Mouse (Mus musculus) central nervous system, embryonic 18 days (tissue): ENCODE results near the gene Vmn1r80. TPM values are rescaled to one million over a fixed set of nuclear protein-coding genes. Genes with fewer than 3 reads are reported as not detected.

Experiments
- polyA plus RNA-seq: library from polyadenylated mRNA; depleted of rRNA; stranded (reverse); fragments of >200 nt; gene quantifications from 2 replicates; pipeline ENCODE4 v1.2.3, GENCODE M21; 2012; rRNA removed

Gene Vmn1r80
- polyA plus RNA-seq: not detected in 2 replicates

DNA sequence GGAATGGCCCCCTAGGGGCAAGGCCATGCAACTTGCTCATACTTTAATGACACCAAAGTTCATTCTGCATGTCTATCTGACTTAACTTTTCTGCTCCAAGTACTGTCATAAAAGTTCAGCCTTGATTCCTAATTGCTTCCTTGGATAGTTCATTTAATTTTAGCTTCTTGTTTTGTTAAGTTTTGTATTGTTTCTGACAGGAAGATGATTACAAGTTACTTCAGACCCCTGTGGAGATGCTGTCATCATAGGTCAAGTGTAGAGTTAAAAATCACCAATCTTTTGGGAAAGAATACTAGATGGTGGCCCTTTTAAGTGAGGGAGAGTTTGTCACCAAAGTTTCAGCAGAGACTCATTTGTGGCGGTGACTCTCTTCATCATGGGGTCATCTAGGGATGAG is at the start of gene Vmn1r80:
TSS of gene Vmn1r80 (plus strand) at position 301 of the 400 bp plus-strand sequence.

DNA sequence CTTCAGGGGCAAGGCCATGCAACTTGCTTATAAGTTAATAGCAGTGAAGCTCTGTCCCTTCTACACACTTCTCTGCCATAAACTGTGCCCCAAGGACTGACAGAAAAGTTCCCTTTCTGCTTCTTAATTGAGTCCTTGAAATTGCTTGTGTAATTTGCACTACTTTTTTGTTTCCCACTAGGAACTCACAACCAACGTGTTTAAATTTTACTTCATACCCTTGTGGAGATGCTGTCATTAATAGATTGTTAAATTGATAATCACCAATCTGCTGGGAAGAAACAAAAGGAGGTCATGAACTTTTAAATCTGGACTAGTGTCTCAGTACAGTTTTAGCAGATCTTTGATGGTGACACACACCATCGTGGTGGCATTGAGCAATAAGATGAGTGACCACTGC is 39.1 kb upstream of the Vmn1r80 start, which contains the start of gene Vmn1r78:
TSS of gene Vmn1r78 (plus strand) at position 301 of the 400 bp plus-strand sequence.

DNA sequence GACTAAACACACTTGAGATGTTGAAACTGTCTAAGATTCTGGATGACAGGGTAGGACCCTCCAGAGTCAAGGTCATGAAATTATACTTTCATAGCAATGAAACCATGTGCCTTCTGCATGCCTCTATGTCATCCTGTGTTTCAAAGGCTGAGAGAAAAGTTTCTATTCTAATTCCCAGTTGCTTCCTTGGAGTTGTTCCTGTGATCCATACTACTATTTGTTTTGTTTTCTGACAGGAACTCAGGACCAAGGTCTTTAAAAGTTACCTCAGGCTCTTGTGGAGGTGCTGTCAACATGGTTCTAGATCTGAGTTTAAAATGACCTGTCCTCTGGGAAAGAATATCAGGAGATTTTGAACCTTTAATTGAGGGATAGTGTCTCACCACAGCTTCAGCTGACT is 18.1 kb upstream of the Vmn1r80 start, which contains the start of gene Vmn1r79:
TSS of gene Vmn1r79 (plus strand) at position 301 of the 400 bp plus-strand sequence.

Other genes starting within 250 kb of the Vmn1r80 start
- not detected in 2 replicates for gene Vmn1r77, start 152.5 kb upstream of the Vmn1r80 start, polyA plus RNA-seq
- not detected in 2 replicates for gene Vmn1r78, start 39.0 kb upstream of the Vmn1r80 start, polyA plus RNA-seq
- not detected in 2 replicates for gene Vmn1r79, start 18.0 kb upstream of the Vmn1r80 start, polyA plus RNA-seq
- gene Vmn1r81, start 79.0 kb downstream of the Vmn1r80 start, polyA plus RNA-seq: not detected in 2 replicates
- gene Vmn1r82, start 111.1 kb downstream of the Vmn1r80 start, polyA plus RNA-seq: not detected in 2 replicates
- gene Vmn1r83, start 140.2 kb downstream of the Vmn1r80 start, polyA plus RNA-seq: not detected in 2 replicates
- not detected in 2 replicates for gene Vmn1r84, start 180.0 kb downstream of the Vmn1r80 start, polyA plus RNA-seq
- gene Zfp551, start 233.5 kb downstream of the Vmn1r80 start, polyA plus RNA-seq: 5.9 and 6.3 TPM in 2 replicates